Mouse (Mus musculus): ENCODE results near the gene Ndufs7.

GRCm38 (mm10) chr10:80236145-80236825 lies 12.6 kb upstream of the Ndufs7 start:
- no peak for TF ChIP-seq POLR2A (IDR thresholded peaks at IDR 0.05; ENCODE audit: low read depth, low read length)
- no peak for TF ChIP-seq CTCF (IDR thresholded peaks at IDR 0.05; ENCODE audit: borderline replicate concordance, insufficient read depth, low read length)

Data from embryonic fibroblast, embryonic 13.5 days (primary cell).